Mouse (Mus musculus): ENCODE data around the gene Anapc15.

- TF ChIP-seq CTCF (IDR thresholded peaks at IDR 0.05; ENCODE audit: borderline replicate concordance, control insufficient read depth, extremely low read depth, insufficient read depth, low read length, poor library complexity) (no peak), POLR2A (IDR thresholded peaks at IDR 0.05; ENCODE audit: control insufficient read depth, extremely low read depth, insufficient read depth, low read length, poor library complexity) (no peak)
These were observed 5.6 kb downstream of the Anapc15 start for GRCm38 (mm10) chr7:101869163-101869500.

All from thymus, adult 2 months (tissue).